Mouse (Mus musculus): ENCODE data around the gene Apoa5. TPM values are rescaled to one million over a fixed set of nuclear protein-coding genes. Genes with fewer than 3 reads are reported as not detected.

Gene Apoa5
- total RNA-seq, 1 experiment from 2014 or later, result not detected

- peak; percentile 52; the same call in 1 of the 2 replicates for ATAC-seq (ENCODE audit: extremely low read depth, insufficient number of reproducible peaks, low FRiP score, poor library complexity, severe bottlenecking)
These were observed 11.6 kb upstream of the Apoa5 start for GRCm38 (mm10) chr9:46256658-46257385.

- ATAC-seq (ENCODE audit: extremely low read depth, insufficient number of reproducible peaks, low FRiP score, poor library complexity, severe bottlenecking), result no peak
These were observed 10.9 kb upstream of the Apoa5 start for GRCm38 (mm10) chr9:46257546-46257945.

GRCm38 (mm10) chr9:46259111-46259510 lies 9.3 kb upstream of the Apoa5 start:
- no peak for ATAC-seq (ENCODE audit: extremely low read depth, insufficient number of reproducible peaks, low FRiP score, poor library complexity, severe bottlenecking)

- ATAC-seq (ENCODE audit: extremely low read depth, insufficient number of reproducible peaks, low FRiP score, poor library complexity, severe bottlenecking), result no peak
These were observed 7.3 kb upstream of the Apoa5 start for GRCm38 (mm10) chr9:46261131-46261530.

GRCm38 (mm10) chr9:46269125-46269524 lies 692 bp downstream of the Apoa5 start:
- no peak for ATAC-seq (ENCODE audit: extremely low read depth, insufficient number of reproducible peaks, low FRiP score, poor library complexity, severe bottlenecking)

- ATAC-seq (ENCODE audit: extremely low read depth, insufficient number of reproducible peaks, low FRiP score, poor library complexity, severe bottlenecking), result no peak
These were observed 2.3 kb downstream of the Apoa5 start for GRCm38 (mm10) chr9:46270782-46271181.

- ATAC-seq (ENCODE audit: extremely low read depth, insufficient number of reproducible peaks, low FRiP score, poor library complexity, severe bottlenecking), result no peak
These were observed 3.6 kb downstream of the Apoa5 start for GRCm38 (mm10) chr9:46272070-46272469.

GRCm38 (mm10) chr9:46272677-46273454 lies 4.4 kb downstream of the Apoa5 start, which contains the start of gene Zpr1:
Gene Zpr1, plus strand, starts transcription at chr9:46273064.
- ATAC-seq (ENCODE audit: extremely low read depth, insufficient number of reproducible peaks, low FRiP score, poor library complexity, severe bottlenecking), result peak; percentile 91

GRCm38 (mm10) chr9:46274494-46274893 lies 6.1 kb downstream of the Apoa5 start:
- no peak for ATAC-seq (ENCODE audit: extremely low read depth, insufficient number of reproducible peaks, low FRiP score, poor library complexity, severe bottlenecking)

GRCm38 (mm10) chr9:46282631-46283436 lies 14.4 kb downstream of the Apoa5 start, which contains the start of gene Bud13:
Gene Bud13, plus strand, starts transcription at chr9:46283008.
- ATAC-seq (ENCODE audit: extremely low read depth, insufficient number of reproducible peaks, low FRiP score, poor library complexity, severe bottlenecking), result peak; percentile 87

- no peak for ATAC-seq (ENCODE audit: extremely low read depth, insufficient number of reproducible peaks, low FRiP score, poor library complexity, severe bottlenecking)
These were observed 29.9 kb downstream of the Apoa5 start for GRCm38 (mm10) chr9:46298381-46298780.

GRCm38 (mm10) chr9:46302142-46302541 lies 33.7 kb downstream of the Apoa5 start:
- ATAC-seq (ENCODE audit: extremely low read depth, insufficient number of reproducible peaks, low FRiP score, poor library complexity, severe bottlenecking), result peak; percentile 63; the same call in 1 of the 2 replicates

GRCm38 (mm10) chr9:46309121-46309520 lies 40.7 kb downstream of the Apoa5 start:
- ATAC-seq (ENCODE audit: extremely low read depth, insufficient number of reproducible peaks, low FRiP score, poor library complexity, severe bottlenecking), result no peak

GRCm38 (mm10) chr9:46314507-46314906 lies 46.1 kb downstream of the Apoa5 start:
- peak; percentile 79 for ATAC-seq (ENCODE audit: extremely low read depth, insufficient number of reproducible peaks, low FRiP score, poor library complexity, severe bottlenecking)

GRCm38 (mm10) chr9:46314921-46315320 lies 46.5 kb downstream of the Apoa5 start:
- ATAC-seq (ENCODE audit: extremely low read depth, insufficient number of reproducible peaks, low FRiP score, poor library complexity, severe bottlenecking), result no peak

- no peak for ATAC-seq (ENCODE audit: extremely low read depth, insufficient number of reproducible peaks, low FRiP score, poor library complexity, severe bottlenecking)
These were observed 47.5 kb downstream of the Apoa5 start for GRCm38 (mm10) chr9:46315807-46316365.

GRCm38 (mm10) chr9:46316388-46316787 lies 48.0 kb downstream of the Apoa5 start:
- ATAC-seq (ENCODE audit: extremely low read depth, insufficient number of reproducible peaks, low FRiP score, poor library complexity, severe bottlenecking), result no peak

- ATAC-seq (ENCODE audit: extremely low read depth, insufficient number of reproducible peaks, low FRiP score, poor library complexity, severe bottlenecking), result no peak
These were observed 48.5 kb downstream of the Apoa5 start for GRCm38 (mm10) chr9:46316909-46317308.

- no peak for ATAC-seq (ENCODE audit: extremely low read depth, insufficient number of reproducible peaks, low FRiP score, poor library complexity, severe bottlenecking)
These were observed 49.5 kb downstream of the Apoa5 start for GRCm38 (mm10) chr9:46317957-46318356.

All from neutrophil, adult 5-6 weeks (primary cell).